Mouse (Mus musculus) frontal cortex, postnatal 14 days (tissue): ENCODE data around the gene Krtap31-2.

Experiments used
- DNase-seq, 2 experiments: peaks; one replicate each; pipeline ENCODE4 v3.0.0; 2022; ENCODE audit warnings: low spot score in 2 of 2

Krtap31-2 gene

DNA sequence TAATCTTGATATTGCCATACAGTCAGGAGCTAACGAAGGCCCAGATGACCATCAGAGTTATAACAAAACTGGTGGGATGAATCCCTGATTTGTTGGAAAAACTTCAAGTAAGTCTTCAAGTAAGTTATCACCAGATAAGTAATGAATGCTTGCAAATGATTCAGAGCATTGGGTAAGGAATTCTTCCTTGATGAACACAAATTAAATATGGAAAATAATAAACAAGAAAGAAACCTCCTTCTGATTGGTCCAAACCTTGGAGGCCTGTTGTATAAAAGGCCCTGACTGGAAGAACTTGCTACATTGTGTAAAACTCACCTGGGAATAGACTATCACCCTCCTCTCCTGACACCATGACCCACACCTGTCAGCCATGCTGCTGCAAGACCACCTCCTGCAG, at the start of gene Krtap31-2:
Krtap31-2 (plus strand) TSS at position 301 of the 400 bp plus-strand sequence.
- no peak for DNase-seq

DNA sequence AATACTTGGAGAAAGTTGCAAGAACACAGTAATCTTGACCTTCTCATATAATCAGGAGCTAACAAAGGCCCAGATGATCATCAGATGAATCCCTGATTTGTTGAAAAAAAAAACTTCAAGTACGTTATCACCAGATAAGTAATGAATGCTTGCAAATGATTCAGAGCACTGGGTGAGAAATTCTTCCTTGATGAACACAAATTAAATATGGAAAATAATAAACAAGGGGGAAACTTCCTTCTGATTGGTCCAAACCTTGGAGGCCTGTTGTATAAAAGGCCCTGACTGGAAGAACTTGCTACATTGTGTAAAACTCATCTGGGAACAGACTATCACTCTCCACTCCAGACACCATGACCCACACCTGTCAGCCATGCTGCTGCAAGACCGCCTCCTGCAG, 28.5 kb upstream of the Krtap31-2 start, which contains the start of gene Krtap31-1:
Krtap31-1 (plus strand) TSS at position 301 of the 400 bp plus-strand sequence.
- DNase-seq: no peak

DNA sequence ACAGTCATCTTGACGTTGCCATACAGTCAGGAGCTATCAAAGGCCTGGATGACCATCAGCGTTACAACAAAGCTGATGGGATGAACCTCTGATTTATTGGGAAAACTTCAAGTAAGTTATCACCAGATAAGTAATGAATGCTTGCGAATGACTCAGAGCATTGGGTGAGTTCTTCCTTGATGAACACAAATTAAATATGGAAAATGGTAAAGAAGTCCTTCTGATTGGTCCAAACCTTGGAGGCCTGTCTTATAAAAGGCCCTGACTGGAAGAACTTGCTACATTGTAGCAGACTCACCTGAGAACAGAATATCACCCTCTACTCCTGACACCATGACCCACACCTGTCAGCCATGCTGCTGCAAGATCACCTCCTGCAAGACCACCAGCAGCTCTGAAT, 21.6 kb upstream of the Krtap31-2 start, which contains the start of gene Gm11565:
Gm11565 (plus strand) TSS at position 301 of the 400 bp plus-strand sequence.
- DNase-seq: no peak

DNA sequence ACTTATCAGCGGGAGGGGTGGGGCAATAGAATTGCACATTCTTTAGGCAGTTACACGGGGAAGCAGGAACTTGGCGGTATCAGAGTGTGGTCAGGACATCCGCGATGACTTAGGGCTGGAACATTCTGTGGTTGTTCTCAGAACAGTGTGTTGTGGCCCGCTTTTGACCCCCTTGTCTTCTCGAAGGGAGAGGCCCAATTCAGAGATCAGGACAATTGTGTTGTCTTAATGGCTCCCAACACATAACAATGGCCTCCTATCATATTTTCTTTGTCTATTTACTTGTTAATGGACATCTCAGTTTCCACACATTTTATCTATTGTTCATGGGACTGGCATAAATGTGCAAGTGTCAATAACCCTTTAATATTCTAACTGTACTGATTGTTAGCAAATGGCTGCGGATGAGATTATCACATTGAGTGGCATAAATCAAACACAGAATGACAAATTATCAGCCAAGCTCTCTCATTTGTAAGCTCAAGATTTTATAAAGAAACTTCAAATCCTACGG, 1.7 kb downstream of the Krtap31-2 start:
- no peak for DNase-seq

DNA sequence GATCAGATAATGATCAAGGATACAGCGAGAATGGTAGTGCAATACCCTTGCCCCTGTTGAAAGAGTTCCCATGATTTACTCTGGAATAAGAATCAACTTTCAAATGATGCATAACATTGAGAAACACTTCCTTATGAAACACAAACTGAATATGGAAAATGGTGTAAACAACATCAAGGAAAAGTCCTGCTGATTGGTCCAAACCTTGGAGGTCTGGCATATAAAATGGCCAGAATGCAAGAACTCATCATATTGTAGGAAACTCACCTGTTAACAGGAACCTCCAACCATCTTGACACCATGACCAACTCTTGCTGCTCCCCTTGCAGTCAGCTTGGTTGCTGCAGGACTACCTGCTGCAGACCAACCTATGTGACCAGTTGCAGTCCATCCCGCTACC, 12.1 kb downstream of the Krtap31-2 start, which contains the start of gene Krtap9-5:
Krtap9-5 (plus strand) TSS at position 301 of the 400 bp plus-strand sequence.
- no peak for DNase-seq

DNA sequence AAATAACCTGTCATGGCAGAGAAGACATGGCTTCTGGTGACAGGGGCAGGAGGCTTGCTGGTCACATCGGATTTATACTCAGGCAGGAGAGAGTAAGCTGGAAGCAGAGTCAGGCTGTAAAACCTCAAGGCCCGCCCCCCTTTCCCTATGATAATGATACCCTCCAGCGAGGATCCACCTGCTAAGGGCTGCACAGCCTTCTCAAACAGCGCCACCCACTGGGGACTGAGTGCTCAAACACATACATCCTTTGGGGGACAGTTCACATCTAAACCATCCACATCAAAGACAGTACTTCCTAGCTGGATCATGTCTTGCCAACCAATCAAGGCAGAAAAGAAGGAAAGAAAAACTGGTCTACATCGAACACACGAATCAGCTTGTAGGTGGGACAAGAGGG, 28.1 kb downstream of the Krtap31-2 start:
- DNase-seq: no peak

DNA sequence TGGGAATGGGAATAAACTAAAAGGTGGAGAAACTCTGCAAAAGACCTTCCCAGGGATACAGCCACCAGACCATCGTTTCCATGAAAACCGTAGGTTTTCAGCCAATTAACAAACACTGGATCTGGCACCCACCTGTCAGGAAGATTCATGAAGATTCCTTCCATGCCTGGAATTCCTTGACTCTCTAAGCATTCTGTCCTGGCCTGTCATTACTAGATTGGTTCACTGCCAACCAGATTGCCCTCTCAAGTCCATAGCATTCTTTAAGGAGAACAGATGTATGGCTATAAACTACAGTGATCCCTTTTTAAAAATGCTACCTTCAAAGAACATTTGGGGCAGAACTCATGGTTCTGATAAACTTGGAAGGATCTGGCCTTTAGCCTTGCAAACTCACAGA, 29.9 kb downstream of the Krtap31-2 start:
- no peak for DNase-seq

DNA sequence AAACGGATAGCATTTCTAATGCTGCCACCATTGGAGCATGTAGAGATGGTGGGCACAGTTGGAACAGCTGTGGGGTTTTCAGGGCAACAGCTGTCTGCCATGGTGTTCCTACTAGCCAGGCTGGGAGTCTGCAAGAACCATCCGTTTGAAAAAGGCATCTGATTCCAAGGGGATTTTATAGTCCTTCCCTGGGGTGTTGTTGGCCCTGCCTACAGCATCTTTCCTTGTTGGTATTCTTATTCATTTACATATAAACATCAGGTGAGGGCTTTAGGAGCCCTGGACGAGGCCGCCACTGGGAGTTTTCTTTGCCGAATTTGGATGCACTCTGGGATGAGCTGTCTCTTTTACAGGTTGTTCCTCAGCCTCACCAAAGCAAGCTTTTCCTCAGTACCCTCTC, 42.9 kb downstream of the Krtap31-2 start, which contains the start of gene Krtap29-1:
Krtap29-1 (minus strand) TSS at position 101 of the 400 bp plus-strand sequence.
- no peak for DNase-seq

DNA sequence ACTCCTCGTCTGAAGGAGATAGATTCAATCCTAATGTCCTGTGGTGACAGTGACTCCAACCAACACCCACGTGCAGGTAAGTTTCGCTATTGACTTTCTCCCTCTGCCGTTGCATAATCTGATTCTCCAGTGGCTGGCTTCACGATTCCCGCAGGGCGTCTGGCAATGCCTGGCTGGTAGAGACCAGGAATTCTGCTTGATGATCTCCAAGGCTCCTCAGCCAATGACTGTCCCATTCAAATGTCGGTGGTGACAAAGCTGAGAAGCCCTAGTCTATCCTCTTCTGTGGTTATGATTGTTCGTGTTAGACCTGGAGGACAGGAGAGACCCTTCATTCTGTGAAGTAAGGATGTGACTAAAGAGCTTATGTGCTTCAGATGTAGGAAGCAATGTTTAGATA, 46.6 kb downstream of the Krtap31-2 start:
- no peak for DNase-seq

DNA sequence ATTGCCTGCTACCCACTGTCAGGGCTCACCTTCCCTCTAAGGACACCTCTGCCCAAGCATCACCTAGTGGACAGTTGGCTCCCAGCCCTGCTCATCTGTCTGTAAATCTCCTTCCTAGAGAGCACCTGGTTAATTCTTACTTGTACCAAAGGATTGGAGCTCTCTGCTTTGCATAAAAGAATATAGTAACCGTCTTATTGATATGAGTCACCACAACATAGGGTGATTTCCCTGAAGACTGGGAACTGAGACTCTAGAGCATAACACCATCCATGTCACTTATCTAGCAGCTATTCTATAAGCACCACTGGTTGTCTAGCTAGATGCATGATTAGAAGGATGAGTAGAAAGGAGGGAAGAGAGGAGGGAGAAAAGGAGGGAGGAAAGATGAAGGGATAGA, 47.4 kb downstream of the Krtap31-2 start:
- DNase-seq: no peak

DNA sequence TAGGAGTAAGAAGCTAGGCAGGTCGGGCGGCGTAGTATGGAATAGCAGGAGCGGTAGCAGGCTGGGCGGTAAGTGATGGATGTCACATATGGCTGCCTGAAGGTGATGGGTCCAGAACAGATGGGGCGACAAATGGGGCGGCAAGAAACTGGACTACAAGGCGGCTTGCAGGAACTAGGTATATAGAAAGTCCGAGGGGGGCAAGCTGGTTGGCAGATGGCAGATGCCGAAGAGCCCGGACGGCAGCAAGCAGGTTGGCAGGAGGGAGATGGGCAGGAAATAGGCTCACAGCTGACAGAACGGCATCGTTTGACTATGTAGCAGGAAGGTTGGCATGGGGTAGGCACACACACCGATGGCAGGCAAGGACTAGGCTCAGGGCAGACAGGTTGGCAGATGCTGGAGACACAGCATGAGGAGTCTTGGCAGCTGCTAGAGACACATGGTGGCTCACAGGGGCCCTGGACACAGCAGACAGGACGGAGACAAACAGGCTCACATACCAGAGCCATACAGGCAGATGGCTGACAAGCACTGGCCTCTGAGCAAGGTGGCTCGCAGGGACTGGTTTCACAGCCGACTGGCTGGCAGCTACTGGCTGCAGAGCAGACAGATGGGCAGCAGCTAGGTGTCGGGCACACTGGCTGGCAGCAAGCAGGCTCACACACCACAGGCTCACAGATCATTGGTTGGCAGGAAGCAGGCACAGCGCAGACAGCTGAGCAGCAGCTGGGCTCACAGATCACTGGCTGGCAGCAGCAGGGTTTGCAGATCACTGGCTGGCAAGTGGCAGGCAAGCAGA, 49.4 kb downstream of the Krtap31-2 start:
- peak; percentile 16 to 58 for DNase-seq

DNA sequence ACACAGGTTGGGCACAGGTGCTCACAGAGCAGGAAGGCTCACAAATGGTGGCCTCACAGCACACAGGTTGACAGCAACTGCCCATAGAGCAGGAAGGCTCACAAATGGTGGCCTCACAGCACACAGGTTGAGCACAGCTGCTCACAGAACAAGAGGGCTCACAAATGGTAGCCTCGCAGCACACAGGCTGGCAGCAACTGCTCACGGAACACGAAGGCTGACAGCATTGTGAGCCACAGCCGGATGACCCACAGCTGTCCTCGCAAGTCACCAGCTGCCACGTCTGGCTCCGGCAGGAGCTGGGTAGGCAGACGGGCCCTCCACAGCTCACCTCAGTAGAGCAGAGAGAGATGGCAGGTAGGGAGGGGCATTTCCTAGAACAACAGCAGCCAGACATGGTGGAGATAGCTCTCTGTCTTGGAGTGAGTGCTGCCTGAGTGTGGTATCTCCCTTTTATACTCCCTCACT, 50.1 kb downstream of the Krtap31-2 start, which contains the start of gene Krtap16-1:
Krtap16-1 (minus strand) TSS at position 418 of the 468 bp plus-strand sequence.
- DNase-seq: no peak
